8 mouse cellular contexts compared by ENCODE assay signal in the genomic region with DNA sequence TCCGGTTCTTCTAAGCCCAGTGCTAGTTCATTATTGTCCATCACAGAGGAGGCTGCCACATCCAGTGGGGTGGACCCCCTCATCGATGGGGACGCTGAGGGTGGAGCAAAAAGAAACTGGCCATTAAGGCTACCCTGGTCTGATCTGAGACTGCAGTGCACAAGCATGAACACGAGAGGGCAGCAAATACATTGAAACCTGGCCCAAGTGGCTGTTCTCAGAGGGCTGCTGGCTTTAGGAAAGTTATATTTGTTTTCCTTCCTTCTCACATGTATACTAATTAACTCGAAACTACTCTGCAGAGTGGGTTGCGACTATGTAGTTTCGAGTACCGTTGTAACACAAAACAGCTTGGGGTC.
A peak's percentile ranks its signal among the peaks of the same experiment; 100 is the strongest.
DNase-seq lines count a peak whose midpoint lies in the region; ATAC-seq lines count a peak whose summit lies in the region.

No protein-coding gene starts in this region.

- no peak overlapping the region for H3K4me3 ChIP-seq in intestine, embryonic 14.5 days (ENCODE audit: low read depth, low read length)
- H3K4me3 ChIP-seq in midbrain, embryonic 14.5 days (replicated peaks; ENCODE audit: low read depth, low read length): no peak overlapping the region
- H3K4me3 ChIP-seq in stomach, embryonic 14.5 days (ENCODE audit: low read depth, low read length): no peak overlapping the region

- no peak overlapping the region for H3K9ac ChIP-seq in intestine, embryonic 14.5 days (ENCODE audit: low read length)
- H3K9ac ChIP-seq in midbrain, embryonic 14.5 days (replicated peaks; ENCODE audit: low read length): no peak overlapping the region
- no peak overlapping the region for H3K9ac ChIP-seq in stomach, embryonic 14.5 days (replicated peaks; ENCODE audit: low read depth, low read length)

- 9% methylated on average over 8 of the region's 8 CpGs for WGBS in intestine, embryonic 14.5 days
- WGBS in midbrain, embryonic 14.5 days: 28% methylated on average over 8 of the region's 8 CpGs
- 16% methylated on average over 8 of the region's 8 CpGs for WGBS in stomach, embryonic 14.5 days

- H3K4me1 ChIP-seq in intestine, embryonic 14.5 days (replicated peaks; ENCODE audit: control insufficient read depth, insufficient read depth, low read length): no peaks in the 10 kb centered on the region
- no peaks in the 10 kb centered on the region for H3K4me1 ChIP-seq in midbrain, embryonic 14.5 days (ENCODE audit: control insufficient read depth, insufficient read depth, low read length)
- H3K4me1 ChIP-seq in stomach, embryonic 14.5 days (ENCODE audit: control insufficient read depth, insufficient read depth, low read length): no peaks in the 10 kb centered on the region

- peak; percentile 88 for DNase-seq in 3T3-L1 (ENCODE audit: low read depth, low spot score)
- peak; percentile 60 for DNase-seq in R1 (ENCODE audit: low read depth, low spot score)
- peak; percentile 79 to 83 for DNase-seq in cerebellum, postnatal 14 days
- DNase-seq in frontal cortex, postnatal 36 days (ENCODE audit: low spot score in 2 of 2): peak; percentile 70 to 78
- DNase-seq in intestine, embryonic 14.5 days (ENCODE audit: low spot score): peak; percentile 84
- peak; percentile 45 to 64 for DNase-seq in left cerebral cortex, postnatal 36 days (ENCODE audit: low spot score in 2 of 2)
- peak; percentile 86 for DNase-seq in midbrain, embryonic 14.5 days

- H3K36me3 ChIP-seq in intestine, embryonic 14.5 days (ENCODE audit: control insufficient read depth, insufficient read depth, low read length): no peaks in the 10 kb centered on the region
- no peaks in the 10 kb centered on the region for H3K36me3 ChIP-seq in midbrain, embryonic 14.5 days (ENCODE audit: control insufficient read depth, insufficient read depth, low read length)
- H3K36me3 ChIP-seq in stomach, embryonic 14.5 days (ENCODE audit: control insufficient read depth, insufficient read depth, low read length): no peaks in the 10 kb centered on the region

- no peaks in the 10 kb centered on the region for H3K9me3 ChIP-seq in intestine, embryonic 14.5 days (ENCODE audit: control insufficient read depth, low read length)
- no peaks in the 10 kb centered on the region for H3K9me3 ChIP-seq in midbrain, embryonic 14.5 days (ENCODE audit: control insufficient read depth, low read length)
- no peaks in the 10 kb centered on the region for H3K9me3 ChIP-seq in stomach, embryonic 14.5 days (ENCODE audit: control insufficient read depth, low read depth, low read length)

- no peak overlapping the region for H3K27ac ChIP-seq in intestine, embryonic 14.5 days (ENCODE audit: low read depth)
- no peak overlapping the region for H3K27ac ChIP-seq in midbrain, embryonic 14.5 days (replicated peaks; ENCODE audit: low read depth, low read length)
- H3K27ac ChIP-seq in stomach, embryonic 14.5 days (ENCODE audit: low read length): no peak overlapping the region

- intact Hi-C loops in left cerebral cortex, postnatal 36 days (cut with DNase I): loop anchor here (2.0 to 10.0 kb wide), 3 partner anchors 221 to 502 kb away; no protein-coding TSS in a partner anchor

- no peaks in the 10 kb centered on the region for H3K27me3 ChIP-seq in intestine, embryonic 14.5 days (replicated peaks; ENCODE audit: control insufficient read depth, insufficient read depth, low read length)
- H3K27me3 ChIP-seq in midbrain, embryonic 14.5 days (ENCODE audit: control insufficient read depth, insufficient read depth, low read length): no peaks in the 10 kb centered on the region
- no peaks in the 10 kb centered on the region for H3K27me3 ChIP-seq in stomach, embryonic 14.5 days (ENCODE audit: control insufficient read depth, insufficient read depth, low read length)

- no peak overlapping the region for H3K4me2 ChIP-seq in intestine, embryonic 14.5 days (ENCODE audit: low read length)
- H3K4me2 ChIP-seq in midbrain, embryonic 14.5 days (ENCODE audit: low read length): no peak overlapping the region
- no peak overlapping the region for H3K4me2 ChIP-seq in stomach, embryonic 14.5 days (replicated peaks; ENCODE audit: low read depth, low read length)

- ATAC-seq in intestine, embryonic 14.5 days (replicated peaks; ENCODE audit: low FRiP score, low TSS enrichment, low read depth): peak; percentile 78; the same call in 1 of the 2 replicates
- ATAC-seq in midbrain, embryonic 14.5 days (ENCODE audit: low FRiP score, low TSS enrichment): peak; percentile 81
- ATAC-seq in stomach, embryonic 14.5 days (ENCODE audit: insufficient number of reproducible peaks, insufficient read depth, low FRiP score, low read depth): 0 out of 2 replicates have a peak, but pooled peaks have one; percentile 67
